Mouse (Mus musculus): ENCODE data around the gene Cd55b. TPM values are rescaled to one million over a fixed set of nuclear protein-coding genes. Genes with fewer than 3 reads are reported as not detected.
A peak's percentile ranks its signal among the peaks of the same experiment; 100 is the strongest.

Cd55b gene
- polyA plus RNA-seq, 1 experiment from 2014 or later, result not detected

- Histone ChIP-seq H3K9ac (replicated peaks; ENCODE audit: low read length) (no peak overlapping the region), H3K27me3 (ENCODE audit: control insufficient read depth, insufficient read depth, low read length) (no peaks in the 10 kb centered on the region), H3K9me3 (ENCODE audit: control insufficient read depth, low read length) (no peaks in the 10 kb centered on the region), H3K36me3 (ENCODE audit: control insufficient read depth, insufficient read depth, low read length) (no peaks in the 10 kb centered on the region), H3K27ac (replicated peaks; ENCODE audit: low read depth, low read length) (no peak overlapping the region), H3K4me1 (ENCODE audit: control insufficient read depth, insufficient read depth, low read length) (no peaks in the 10 kb centered on the region), H3K4me2 (ENCODE audit: low read length) (no peak overlapping the region), H3K4me3 (replicated peaks; ENCODE audit: low read depth, low read length) (no peak overlapping the region)
- 40% methylated on average over 7 of the region's 7 CpGs for WGBS
- DNase-seq, result peak; percentile 88
- ATAC-seq (ENCODE audit: low FRiP score, low TSS enrichment), result no peak
Observed at GRCm38 (mm10) chr1:130371895-130372528, 50.8 kb downstream of the Cd55b start.

- Histone ChIP-seq H3K9ac (replicated peaks; ENCODE audit: low read length) (no peak overlapping the region), H3K27ac (replicated peaks; ENCODE audit: low read depth, low read length) (no peak overlapping the region), H3K4me1 (ENCODE audit: control insufficient read depth, insufficient read depth, low read length) (no peaks in the 10 kb centered on the region), H3K4me3 (replicated peaks; ENCODE audit: low read depth, low read length) (no peak overlapping the region), H3K9me3 (ENCODE audit: control insufficient read depth, low read length) (no peaks in the 10 kb centered on the region), H3K27me3 (ENCODE audit: control insufficient read depth, insufficient read depth, low read length) (no peaks in the 10 kb centered on the region), H3K4me2 (ENCODE audit: low read length) (no peak overlapping the region), H3K36me3 (ENCODE audit: control insufficient read depth, insufficient read depth, low read length) (no peaks in the 10 kb centered on the region)
- ATAC-seq (ENCODE audit: low FRiP score, low TSS enrichment) (no peak), DNase-seq (peak; percentile 8)
- WGBS, result 80% methylated on average over 5 of the region's 5 CpGs
Observed at GRCm38 (mm10) chr1:130371291-130371690, 51.5 kb downstream of the Cd55b start.

- WGBS, result 19% methylated on average over 1 of the region's 1 CpGs
Observed at GRCm38 (mm10) chr1:130350077-130350635, 72.7 kb downstream of the Cd55b start.

GRCm38 (mm10) chr1:130342429-130342828 lies 80.4 kb downstream of the Cd55b start:
- Histone ChIP-seq H3K9me3 (ENCODE audit: control insufficient read depth, low read length) (no peaks in the 10 kb centered on the region), H3K9ac (replicated peaks; ENCODE audit: low read length) (no peak overlapping the region), H3K4me3 (replicated peaks; ENCODE audit: low read depth, low read length) (no peak overlapping the region), H3K4me1 (ENCODE audit: control insufficient read depth, insufficient read depth, low read length) (no peaks in the 10 kb centered on the region), H3K36me3 (ENCODE audit: control insufficient read depth, insufficient read depth, low read length) (no peaks in the 10 kb centered on the region), H3K4me2 (ENCODE audit: low read length) (no peak overlapping the region), H3K27me3 (ENCODE audit: control insufficient read depth, insufficient read depth, low read length) (no peaks in the 10 kb centered on the region), H3K27ac (replicated peaks; ENCODE audit: low read depth, low read length) (no peak overlapping the region)
- DNase-seq, result no peak
- no peak for ATAC-seq (ENCODE audit: low FRiP score, low TSS enrichment)
- WGBS, result 93% methylated on average over 9 of the region's 9 CpGs

More at GRCm38 (mm10) chr1:130350077-130350635, 72.7 kb downstream of the Cd55b start:
- no peaks in the 10 kb centered on the region for H3K27me3 ChIP-seq (ENCODE audit: control insufficient read depth, insufficient read depth, low read length)
- DNase-seq, result peak; percentile 88
- no peak overlapping the region for H3K9ac ChIP-seq (replicated peaks; ENCODE audit: low read length)
- H3K4me3 ChIP-seq (replicated peaks; ENCODE audit: low read depth, low read length), result no peak overlapping the region
- H3K4me1 ChIP-seq (ENCODE audit: control insufficient read depth, insufficient read depth, low read length), result no peaks in the 10 kb centered on the region
- H3K27ac ChIP-seq (replicated peaks; ENCODE audit: low read depth, low read length), result no peak overlapping the region
- no peaks in the 10 kb centered on the region for H3K36me3 ChIP-seq (ENCODE audit: control insufficient read depth, insufficient read depth, low read length)
- ATAC-seq (ENCODE audit: low FRiP score, low TSS enrichment), result peak; percentile 62; the same call in 1 of the 2 replicates
- H3K9me3 ChIP-seq (ENCODE audit: control insufficient read depth, low read length), result no peaks in the 10 kb centered on the region
- no peak overlapping the region for H3K4me2 ChIP-seq (ENCODE audit: low read length)

Other genes with a start within 250 kb of the Cd55b start
- gene Cd55, start 39.7 kb upstream of the Cd55b start, polyA plus RNA-seq (2014; fragmentation: Nextera tagmentation; extraction: Ambion mirVana), result 6.1 and 7.9 TPM in 2 replicates
- not detected in 2 replicates for gene Zp3r, start 206.6 kb upstream of the Cd55b start, polyA plus RNA-seq (2014; fragmentation: Nextera tagmentation; extraction: Ambion mirVana)
- gene C4bp, start 238.6 kb upstream of the Cd55b start, polyA plus RNA-seq (2014; fragmentation: Nextera tagmentation; extraction: Ambion mirVana), result 0.16 TPM in 1 of 2 replicates, not detected in the other